Mouse (Mus musculus) liver, embryonic 11.5 days (tissue): ENCODE results near the gene Rasal2. TPM values are rescaled to one million over a fixed set of nuclear protein-coding genes. Genes with fewer than 3 reads are reported as not detected.
A peak's percentile ranks its signal among the peaks of the same experiment; 100 is the strongest.

Experiments used
- ATAC-seq: fragments of 200-750 bp; cut with Nextera tagmentation; replicated peaks from 2 replicates; pipeline ENCODE4 v1.8.0; 2017; ENCODE audit warnings: moderate number of reproducible peaks, mild to moderate bottlenecking, moderate TSS enrichment, moderate library complexity; ENCODE audit not compliant: low FRiP score
- DNase-seq: peaks from one replicate; pipeline ENCODE4 v3.0.0-alpha.2; 2017; ENCODE audit warnings: low spot score
- H3K27ac ChIP-seq: fragments of 300-500 bp; sonication (generic); 2 replicates; pipeline ENCODE4 v1.5.1; 2014; ENCODE audit warnings: mild to moderate bottlenecking, low read depth, low read length, control low read depth
- H3K27me3 ChIP-seq: fragments of 300-500 bp; sonication (generic); replicated peaks from 2 replicates; pipeline ENCODE4 v1.6.1; 2014; ENCODE audit warnings: low read length, mixed read lengths; ENCODE audit not compliant: control insufficient read depth, insufficient read depth
- H3K36me3 ChIP-seq: fragments of 300-500 bp; sonication (generic); 2 replicates; pipeline ENCODE4 v1.6.1; 2014; ENCODE audit warnings: mild to moderate bottlenecking, low read length, moderate library complexity, mixed read lengths; ENCODE audit not compliant: control insufficient read depth, insufficient read depth
- H3K4me1 ChIP-seq: fragments of 300-500 bp; sonication (generic); replicated peaks from 2 replicates; pipeline ENCODE4 v1.6.1; 2014; ENCODE audit warnings: low read length, mixed read lengths; ENCODE audit not compliant: control insufficient read depth, insufficient read depth
- H3K4me2 ChIP-seq: fragments of 300-500 bp; sonication (generic); 2 replicates; pipeline ENCODE4 v1.6.1; 2014; ENCODE audit warnings: mild to moderate bottlenecking, control low read depth, moderate library complexity
- H3K4me3 ChIP-seq: fragments of 300-500 bp; sonication (generic); 2 replicates; pipeline ENCODE4 v1.5.1; 2014; ENCODE audit warnings: low read depth, low read length, control low read depth
- H3K9ac ChIP-seq: fragments of 300-500 bp; sonication (generic); 2 replicates; pipeline ENCODE4 v1.6.1; 2014; ENCODE audit warnings: low read depth, low read length, control low read depth
- H3K9me3 ChIP-seq: fragments of 300-500 bp; sonication (generic); 2 replicates; pipeline ENCODE4 v1.6.1; 2016; ENCODE audit warnings: low read length, inconsistent platforms, mixed read lengths; ENCODE audit not compliant: control insufficient read depth
- WGBS: fragments of 180-500 bp; shearing (Covaris S2); extraction: QIAGEN DNeasy Blood & Tissue Kit; methylation state at CpG from one replicate; pipeline ENCODE4 v1.1.7; 2014; 5-methylcytosine and 5-hydroxymethylcytosine counted together
- polyA plus RNA-seq: library from polyadenylated mRNA; unstranded; fragments of >200 nt; fragmentation: Nextera tagmentation; extraction: Ambion mirVana; gene quantifications from 2 replicates; pipeline ENCODE4 v1.2.1, GENCODE M21; 2014

Gene Rasal2
- polyA plus RNA-seq, 1 experiment from 2014 or later, result 3.9 TPM

GRCm38 (mm10) chr1:157086097-157086994, 326.0 kb downstream of the Rasal2 start:
- DNase-seq, result peak; percentile 68
- Histone ChIP-seq H3K27me3 (no peaks in the 10 kb centered on the region), H3K36me3 (no peaks in the 10 kb centered on the region), H3K4me1 (peaks cover 3% of the 10 kb centered on the region), H3K4me3 (peak overlapping the region; percentile 44), H3K9ac (peak overlapping the region; percentile 35), H3K9me3 (no peaks in the 10 kb centered on the region), H3K4me2 (peak overlapping the region; percentile 63), H3K27ac (no peak overlapping the region)
- peak; percentile 48; the same call in 1 of the 2 replicates for ATAC-seq
- WGBS, result 11% methylated on average over 25 of the region's 25 CpGs

Other genes starting within 250 kb of the Rasal2 start
- 9.7 and 10.9 TPM in 2 replicates for gene Cryzl2, start 46.0 kb upstream of the Rasal2 start, polyA plus RNA-seq
- 4.6 and 5.8 TPM in 2 replicates for gene Sec16b, start 94.1 kb upstream of the Rasal2 start, polyA plus RNA-seq